Mouse (Mus musculus): ENCODE data around the gene Plcb1.

GRCm38 (mm10) chr2:135305736-135306471, 520.0 kb downstream of the Plcb1 start:
- TF ChIP-seq CTCF (IDR thresholded peaks at IDR 0.05; ENCODE audit: low read depth, low read length) (no peak), POLR2A (IDR thresholded peaks at IDR 0.05; ENCODE audit: borderline replicate concordance, low read depth, low read length) (no peak)
